Mouse (Mus musculus): ENCODE data around the gene E4f1.
A peak's percentile ranks its signal among the peaks of the same experiment; 100 is the strongest.

E4f1 gene

DNA sequence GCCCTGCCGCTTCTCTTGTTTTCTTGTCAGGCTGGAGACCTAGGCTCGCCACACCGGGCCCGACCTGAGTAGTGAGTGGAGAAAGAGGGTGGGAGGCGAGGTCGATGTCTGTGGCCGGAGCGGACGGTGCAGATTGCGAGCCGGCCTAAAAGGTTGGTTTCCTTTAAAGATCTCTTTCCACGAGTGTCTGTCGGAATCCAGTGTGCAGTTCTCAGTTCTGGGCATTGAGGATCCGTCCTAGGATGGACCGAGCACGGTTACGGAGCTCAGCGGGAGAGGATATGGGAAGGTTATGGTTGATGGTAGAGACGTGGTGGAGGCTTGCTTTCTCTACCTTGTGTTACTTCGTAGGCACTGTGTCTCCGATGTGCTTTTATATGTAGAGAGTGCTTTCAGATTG, 55.1 kb downstream of the E4f1 start:
- DNase-seq (ENCODE audit: low spot score): no peak

- peak; percentile 99 for DNase-seq (ENCODE audit: low spot score)
Measured at GRCm38 (mm10) chr17:24414230-24414976, 55.7 kb downstream of the E4f1 start, which contains the start of gene Rnps1. TSS of gene Rnps1 (plus strand) at chr17:24414565.

- peak; percentile 52 for DNase-seq (ENCODE audit: low spot score)
Measured at GRCm38 (mm10) chr17:24413557-24414211, 56.4 kb downstream of the E4f1 start.

DNA sequence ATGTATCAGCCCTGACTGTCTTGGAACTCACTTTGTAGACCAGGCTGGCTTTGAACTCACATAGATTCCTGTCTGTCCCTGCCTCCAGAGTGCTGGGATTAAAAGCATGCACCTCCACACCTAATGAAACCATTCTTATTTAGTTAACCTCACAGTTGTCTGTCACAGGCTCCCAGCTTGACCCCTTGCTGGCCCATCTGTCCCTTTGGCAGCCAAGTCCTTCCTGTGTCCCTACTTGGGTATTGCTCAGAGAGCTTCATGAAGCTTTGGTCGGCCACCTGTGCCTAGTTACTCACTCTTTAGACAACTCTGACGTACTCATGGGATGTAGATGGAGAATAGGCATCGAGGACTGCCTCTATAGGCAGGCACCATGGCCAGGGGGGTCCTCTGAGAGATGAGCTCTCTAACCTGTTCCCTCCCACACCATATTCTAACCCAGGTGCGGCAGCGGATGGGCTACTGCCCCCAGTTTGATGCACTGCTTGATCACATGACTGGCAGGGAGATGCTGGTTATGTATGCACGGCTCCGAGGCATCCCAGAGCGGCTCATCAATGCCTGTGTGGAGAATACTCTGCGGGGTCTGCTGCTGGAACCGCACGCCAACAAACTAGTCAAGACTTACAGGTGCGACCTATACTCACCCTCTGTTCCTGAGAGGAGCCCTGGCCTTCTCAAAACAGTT, 62.9 kb downstream of the E4f1 start:
- no peak for DNase-seq (ENCODE audit: low spot score)

GRCm38 (mm10) chr17:24402371-24402770, 67.7 kb downstream of the E4f1 start:
- no peak for DNase-seq (ENCODE audit: low spot score)

DNA sequence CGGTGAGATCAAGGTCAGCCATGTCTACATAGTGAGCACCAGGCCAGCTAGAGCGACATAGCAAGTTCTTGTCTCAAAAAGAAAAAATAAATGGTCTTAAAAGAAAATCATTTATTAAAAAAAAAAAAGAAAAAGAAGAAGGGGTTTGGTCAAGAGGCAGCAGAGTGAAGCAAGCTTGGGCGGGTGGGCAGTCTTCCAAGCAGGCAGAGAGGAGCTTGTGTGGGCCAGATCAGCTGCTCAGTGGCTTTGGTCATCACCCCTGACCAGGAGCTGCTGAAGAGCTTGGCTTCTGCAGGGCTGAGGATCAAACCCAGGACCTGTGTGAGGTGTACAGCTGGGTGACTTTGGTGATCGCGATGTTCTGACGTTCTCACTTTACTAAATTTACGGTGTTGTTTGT, 75.7 kb downstream of the E4f1 start:
- no peak for DNase-seq (ENCODE audit: low spot score)
